Mouse (Mus musculus) left cerebral cortex, adult 9 months (tissue): ENCODE measurements at regions not wholly inside any gene's neighbourhood (a gene's known extent, or its start where the extent isn't known, plus 50 kb on each side); places are given as distances from the start of the nearest gene placed in this dataset.
"Not testable (repeated sequence)": the region's sequence is repeated elsewhere in the genome, so short reads cannot be mapped to it uniquely, and the experiment has no call there.

Experiments used
- DNase-seq, 2 experiments: peaks; one replicate each; pipeline ENCODE4 v3.0.0; 2022; ENCODE audit warnings: low spot score in 2 of 2

- no peak for DNase-seq
Measured at GRCm38 (mm10) chr14:13055198-13055597, 229.4 kb upstream of the Synpr start.

- not testable (repeated sequence) for DNase-seq
Measured at GRCm38 (mm10) chr14:13042536-13042935, 219.7 kb upstream of the Cadps start.

- no peak for DNase-seq
Measured at GRCm38 (mm10) chr14:13041741-13042140, 218.9 kb upstream of the Cadps start.

- no peak for DNase-seq
Measured at GRCm38 (mm10) chr14:13040176-13040575, 217.3 kb upstream of the Cadps start.

- peak; percentile 53 to 58 for DNase-seq
Measured at GRCm38 (mm10) chr14:13037426-13037825, 214.5 kb upstream of the Cadps start.

GRCm38 (mm10) chr14:13029794-13030193 lies 206.9 kb upstream of the Cadps start:
- no peak for DNase-seq

- peak in 1 of 2 experiments; percentile 20 for DNase-seq
Measured at GRCm38 (mm10) chr14:13022744-13023143, 199.9 kb upstream of the Cadps start.

- DNase-seq = no peak
Measured at GRCm38 (mm10) chr14:13011099-13011498, 188.2 kb upstream of the Cadps start.

- DNase-seq = peak; percentile 76 to 92
Measured at GRCm38 (mm10) chr14:13000997-13001699, 178.3 kb upstream of the Cadps start.

GRCm38 (mm10) chr14:12979416-12979815 lies 156.5 kb upstream of the Cadps start:
- no peak for DNase-seq

GRCm38 (mm10) chr14:12966441-12966840 lies 143.6 kb upstream of the Cadps start:
- DNase-seq = no peak

GRCm38 (mm10) chr14:12957896-12958295 lies 135.0 kb upstream of the Cadps start:
- DNase-seq = not testable (repeated sequence)

- DNase-seq = no peak
Measured at GRCm38 (mm10) chr14:12950922-12951321, 128.0 kb upstream of the Cadps start.

GRCm38 (mm10) chr14:12938638-12939293 lies 115.9 kb upstream of the Cadps start:
- no peak for DNase-seq

GRCm38 (mm10) chr14:12936343-12936742 lies 113.5 kb upstream of the Cadps start:
- no peak for DNase-seq

GRCm38 (mm10) chr14:12931668-12932384 lies 108.9 kb upstream of the Cadps start:
- DNase-seq = peak in 1 of 2 experiments; percentile 1

GRCm38 (mm10) chr14:12923617-12924016 lies 100.7 kb upstream of the Cadps start:
- DNase-seq = peak; percentile 26 to 38

GRCm38 (mm10) chr14:12915431-12915830 lies 92.6 kb upstream of the Cadps start:
- DNase-seq = no peak

- DNase-seq = no peak
Measured at GRCm38 (mm10) chr14:12913956-12914355, 91.1 kb upstream of the Cadps start.

- no peak for DNase-seq
Measured at GRCm38 (mm10) chr14:12913421-12913820, 90.5 kb upstream of the Cadps start.

- DNase-seq = no peak
Measured at GRCm38 (mm10) chr14:12877337-12877662, 54.4 kb upstream of the Cadps start.

- peak in 1 of 2 experiments; percentile 17 for DNase-seq
Measured at GRCm38 (mm10) chr14:12876417-12877336, 53.8 kb upstream of the Cadps start.
